Mouse (Mus musculus) forebrain, embryonic 13.5 days (tissue): ENCODE data around the gene Rprm. TPM values are rescaled to one million over a fixed set of nuclear protein-coding genes. Genes with fewer than 3 reads are reported as not detected.

Source experiments
- ATAC-seq: fragments of 200-750 bp; cut with Nextera tagmentation; 2 replicates; pipeline ENCODE4 v1.8.0; 2017
- H3K27ac ChIP-seq: fragments of 300-500 bp; sonication (generic); 2 replicates; pipeline ENCODE4 v1.5.1; 2015; ENCODE audit warnings: inconsistent platforms, mild to moderate bottlenecking, moderate library complexity
- H3K27me3 ChIP-seq: fragments of 300-500 bp; sonication (generic); 2 replicates; pipeline ENCODE4 v1.6.1; 2015; ENCODE audit warnings: mild to moderate bottlenecking, inconsistent platforms
- H3K36me3 ChIP-seq: fragments of 300-500 bp; sonication (generic); 2 replicates; pipeline ENCODE4 v1.6.1; 2015; ENCODE audit warnings: mild to moderate bottlenecking, inconsistent platforms; ENCODE audit not compliant: poor library complexity, severe bottlenecking
- H3K4me1 ChIP-seq: fragments of 300-500 bp; sonication (generic); 2 replicates; pipeline ENCODE4 v1.6.1; 2015; ENCODE audit warnings: inconsistent platforms
- H3K4me2 ChIP-seq: fragments of 300-500 bp; sonication (generic); 2 replicates; pipeline ENCODE4 v1.6.1; 2015; ENCODE audit warnings: inconsistent platforms, mild to moderate bottlenecking, moderate library complexity
- H3K4me3 ChIP-seq: fragments of 300-500 bp; sonication (generic); 2 replicates; pipeline ENCODE4 v1.5.1; 2015; ENCODE audit warnings: mild to moderate bottlenecking, inconsistent platforms
- H3K9ac ChIP-seq: fragments of 300-500 bp; sonication (generic); 2 replicates; pipeline ENCODE4 v1.6.1; 2015; ENCODE audit warnings: mild to moderate bottlenecking, inconsistent platforms
- H3K9me3 ChIP-seq: fragments of 300-500 bp; sonication (generic); replicated peaks from 2 replicates; pipeline ENCODE4 v1.6.1; 2016; ENCODE audit warnings: inconsistent platforms
- WGBS: fragments of 180-500 bp; shearing (Covaris S2); methylation state at CpG from one replicate; pipeline ENCODE4 v1.1.7; 2015; 5-methylcytosine and 5-hydroxymethylcytosine counted together
- polyA plus RNA-seq: library from polyadenylated mRNA; unstranded; fragments of >200 nt; fragmentation: Nextera tagmentation; extraction: Ambion mirVana; gene quantifications from 2 replicates; pipeline ENCODE4 v1.2.1, GENCODE M21; 2015

The Rprm gene
- polyA plus RNA-seq, 1 experiment from 2014 or later, result 177 TPM

- Histone ChIP-seq H3K36me3 (no peaks in the 10 kb centered on the region), H3K9me3 (no peaks in the 10 kb centered on the region), H3K4me3 (no peak overlapping the region), H3K9ac (no peak overlapping the region), H3K4me2 (no peak overlapping the region), H3K27ac (no peak overlapping the region), H3K27me3 (no peaks in the 10 kb centered on the region), H3K4me1 (no peaks in the 10 kb centered on the region)
- no peak for ATAC-seq
- 21% methylated on average over 1 of the region's 1 CpGs for WGBS
These were observed 22.9 kb downstream of the Rprm start for GRCm38 (mm10) chr2:54062421-54062820.

- Histone ChIP-seq H3K27me3 (no peaks in the 10 kb centered on the region), H3K4me2 (no peak overlapping the region), H3K9me3 (no peaks in the 10 kb centered on the region), H3K4me3 (no peak overlapping the region), H3K4me1 (no peaks in the 10 kb centered on the region), H3K9ac (no peak overlapping the region), H3K27ac (no peak overlapping the region), H3K36me3 (no peaks in the 10 kb centered on the region)
- ATAC-seq, result no peak
These were observed 24.3 kb downstream of the Rprm start for GRCm38 (mm10) chr2:54061039-54061438.
